Mouse (Mus musculus) stomach, postnatal 0 days (tissue): ENCODE data around the gene Sox9.

ENCODE experiments used
- CTCF ChIP-seq: IDR thresholded peaks from 2 replicates; pipeline ENCODE4 v1.5.1; 2016; ENCODE audit warnings: antibody characterized with exemption, low read depth, mild to moderate bottlenecking, moderate library complexity
- EP300 ChIP-seq: optimal IDR thresholded peaks from 2 replicates; pipeline ENCODE3; 2016; ENCODE audit warnings: antibody characterized with exemption

GRCm38 (mm10) chr11:112772791-112773355 is 9.2 kb upstream of the Sox9 start:
- TF ChIP-seq CTCF (no peak), EP300 (no peak)
